Mouse (Mus musculus): ENCODE measurements around the gene Nup62. TPM values are rescaled to one million over a fixed set of nuclear protein-coding genes. Genes with fewer than 3 reads are reported as not detected.

The Nup62 gene
- polyA plus RNA-seq, 1 experiment from 2014 or later = 57.6 TPM

DNA sequence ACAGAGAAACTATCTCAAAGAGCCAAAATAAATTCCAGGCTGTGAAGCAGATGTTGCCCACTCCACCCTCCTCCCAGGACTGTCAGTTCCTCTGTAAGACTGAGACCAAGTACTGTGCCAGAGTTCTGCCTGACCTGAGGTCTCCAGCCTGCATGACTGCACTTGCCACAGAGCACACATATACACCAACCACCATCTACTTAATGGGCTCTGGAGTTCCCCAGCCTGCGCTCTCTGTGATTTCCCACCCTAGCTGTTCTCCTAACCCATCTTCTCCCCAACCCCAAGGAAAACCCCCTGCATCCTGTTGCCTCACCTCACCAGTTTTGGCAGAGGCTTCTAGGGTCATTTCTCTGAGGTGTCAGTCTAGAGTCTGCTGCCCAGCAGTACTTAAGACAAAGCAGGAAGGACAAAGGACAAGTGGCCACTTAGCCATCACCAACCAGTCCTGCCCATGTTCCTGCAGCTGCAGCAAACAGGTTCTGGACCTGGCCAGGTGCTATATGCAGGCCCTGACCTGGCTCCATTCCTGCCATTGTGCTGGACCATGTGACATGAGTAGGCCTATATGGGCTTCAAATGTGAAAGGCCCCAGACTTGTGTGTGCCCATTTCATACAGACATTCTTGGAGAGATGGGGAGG is 19.6 kb downstream of the Nup62 start:
- peaks cover 18% of the 10 kb centered on the region for H3K4me1 ChIP-seq (replicated peaks; ENCODE audit: insufficient read depth, low read length)
- no peak overlapping the region for H3K27ac ChIP-seq
- H3K4me2 ChIP-seq (ENCODE audit: low read length) = no peak overlapping the region
- H3K9me3 ChIP-seq (replicated peaks; ENCODE audit: low read length) = no peaks in the 10 kb centered on the region
- TF ChIP-seq CTCF (IDR thresholded peaks at IDR 0.05; ENCODE audit: low read depth) = no peak
- H3K36me3 ChIP-seq (ENCODE audit: insufficient read depth, low read length) = peaks cover 11% of the 10 kb centered on the region
- WGBS = 88% methylated on average over 1 of the region's 1 CpGs
- H3K27me3 ChIP-seq (ENCODE audit: insufficient read depth, low read length) = no peaks in the 10 kb centered on the region
- H3K9ac ChIP-seq (ENCODE audit: low read depth, low read length) = no peak overlapping the region
- H3K4me3 ChIP-seq (replicated peaks; ENCODE audit: low read depth, low read length) = no peak overlapping the region
- ATAC-seq (replicated peaks; ENCODE audit: low FRiP score, low read depth) (no peak), DNase-seq (ENCODE audit: low spot score) (no peak)

DNA sequence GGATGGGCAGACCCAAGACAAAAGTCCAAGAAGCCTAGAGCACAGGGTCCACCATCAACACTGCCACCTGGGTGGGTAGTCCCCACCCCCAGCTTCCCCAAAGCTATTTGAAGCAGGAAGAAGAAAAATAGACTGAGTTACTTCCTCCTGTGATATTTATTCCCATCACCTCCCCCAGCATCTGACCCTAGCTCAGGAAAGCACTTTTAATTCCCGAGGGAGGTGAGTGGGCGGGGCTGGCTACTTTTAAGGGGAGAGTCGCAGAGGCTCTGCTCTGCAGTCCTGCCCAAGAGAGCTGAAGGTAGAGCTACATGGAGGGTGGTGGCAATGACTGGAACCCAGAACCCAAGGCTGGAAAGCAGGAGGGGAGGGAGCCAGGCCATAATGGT is 20.1 kb downstream of the Nup62 start:
- Histone ChIP-seq H3K27me3 (ENCODE audit: insufficient read depth, low read length) (no peaks in the 10 kb centered on the region), H3K27ac (no peak overlapping the region), H3K4me2 (ENCODE audit: low read length) (no peak overlapping the region), H3K36me3 (ENCODE audit: insufficient read depth, low read length) (peaks cover 8% of the 10 kb centered on the region; the same call in 1 of the 2 replicates), H3K9me3 (replicated peaks; ENCODE audit: low read length) (no peaks in the 10 kb centered on the region), H3K4me3 (replicated peaks; ENCODE audit: low read depth, low read length) (no peak overlapping the region), H3K4me1 (replicated peaks; ENCODE audit: insufficient read depth, low read length) (peaks cover 18% of the 10 kb centered on the region), H3K9ac (ENCODE audit: low read depth, low read length) (no peak overlapping the region)
- no peak for TF ChIP-seq CTCF (IDR thresholded peaks at IDR 0.05; ENCODE audit: low read depth)
- no peak for ATAC-seq (replicated peaks; ENCODE audit: low FRiP score, low read depth)
- no peak for DNase-seq (ENCODE audit: low spot score)
- WGBS = 32% methylated on average over 3 of the region's 3 CpGs

DNA sequence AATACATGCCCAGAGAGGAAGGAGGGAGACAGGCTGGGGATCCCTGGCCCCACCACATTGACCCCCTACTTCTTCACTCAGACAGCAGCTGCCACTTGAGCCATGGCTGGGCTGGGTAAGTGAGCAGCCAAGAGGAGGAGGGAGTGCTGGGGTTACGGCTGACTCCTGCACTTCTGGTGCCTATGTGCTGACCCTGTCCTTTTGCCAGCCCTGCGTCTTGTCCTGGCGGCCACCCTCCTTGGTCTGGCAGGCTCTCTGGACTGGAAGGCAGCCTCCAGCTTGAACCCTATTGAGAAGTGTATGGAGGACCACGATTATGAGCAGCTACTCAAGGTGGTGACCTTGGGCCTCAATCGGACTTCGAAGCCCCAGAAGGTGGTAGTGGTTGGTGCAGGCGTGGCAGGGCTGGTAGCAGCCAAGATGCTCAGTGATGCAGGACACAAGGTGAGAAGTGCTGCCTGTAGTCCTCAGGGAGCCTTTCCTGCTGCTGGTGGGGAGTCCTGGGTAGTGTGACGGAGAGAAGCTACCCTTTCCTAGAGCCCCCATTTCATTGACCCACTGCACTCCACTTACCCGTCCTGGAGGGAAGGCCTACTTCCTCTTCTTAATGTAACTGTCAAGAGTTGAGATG is 20.6 kb downstream of the Nup62 start:
- 79% methylated on average over 9 of the region's 9 CpGs for WGBS
- no peak overlapping the region for H3K9ac ChIP-seq (ENCODE audit: low read depth, low read length)
- no peak for ATAC-seq (replicated peaks; ENCODE audit: low FRiP score, low read depth)

DNA sequence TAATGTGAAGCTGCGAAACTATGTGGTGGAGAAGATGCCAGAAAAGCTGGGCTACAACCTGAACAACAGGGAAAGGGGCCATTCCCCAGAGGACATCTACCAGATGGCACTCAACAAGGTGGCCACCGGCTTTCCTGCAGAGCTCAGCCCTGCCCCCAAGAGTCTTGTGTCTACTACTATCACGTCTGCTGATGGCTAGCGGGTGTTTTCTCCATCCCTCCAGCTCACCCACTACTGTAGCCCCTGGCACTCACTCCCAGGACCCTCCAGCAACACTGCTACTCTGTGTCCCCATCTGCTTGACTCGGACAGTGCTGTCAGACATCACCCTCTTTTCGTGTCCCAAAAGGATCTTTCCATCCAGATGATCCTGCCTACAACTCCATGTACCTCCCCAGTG is 22.2 kb downstream of the Nup62 start:
- Histone ChIP-seq H3K4me1 (replicated peaks; ENCODE audit: insufficient read depth, low read length) (peaks cover 18% of the 10 kb centered on the region), H3K9me3 (replicated peaks; ENCODE audit: low read length) (no peaks in the 10 kb centered on the region), H3K36me3 (ENCODE audit: insufficient read depth, low read length) (peaks cover 10% of the 10 kb centered on the region), H3K27me3 (ENCODE audit: insufficient read depth, low read length) (no peaks in the 10 kb centered on the region), H3K9ac (ENCODE audit: low read depth, low read length) (no peak overlapping the region), H3K4me3 (replicated peaks; ENCODE audit: low read depth, low read length) (no peak overlapping the region), H3K27ac (no peak overlapping the region), H3K4me2 (ENCODE audit: low read length) (no peak overlapping the region)
- 85% methylated on average over 6 of the region's 6 CpGs for WGBS
- no peak for DNase-seq (ENCODE audit: low spot score)
- no peak for TF ChIP-seq CTCF (IDR thresholded peaks at IDR 0.05; ENCODE audit: low read depth)
- ATAC-seq (replicated peaks; ENCODE audit: low FRiP score, low read depth) = no peak

More for the DNA sequence above, 20.6 kb downstream of the Nup62 start:
- no peak overlapping the region for H3K4me3 ChIP-seq (replicated peaks; ENCODE audit: low read depth, low read length)
- H3K36me3 ChIP-seq (ENCODE audit: insufficient read depth, low read length) = peaks cover 4% of the 10 kb centered on the region
- no peak for TF ChIP-seq CTCF (IDR thresholded peaks at IDR 0.05; ENCODE audit: low read depth)
- no peaks in the 10 kb centered on the region for H3K9me3 ChIP-seq (replicated peaks; ENCODE audit: low read length)
- no peak overlapping the region for H3K4me2 ChIP-seq (ENCODE audit: low read length)
- no peak for DNase-seq (ENCODE audit: low spot score)
- peaks cover 18% of the 10 kb centered on the region for H3K4me1 ChIP-seq (replicated peaks; ENCODE audit: insufficient read depth, low read length)
- no peak overlapping the region for H3K27ac ChIP-seq
- H3K27me3 ChIP-seq (ENCODE audit: insufficient read depth, low read length) = no peaks in the 10 kb centered on the region

DNA sequence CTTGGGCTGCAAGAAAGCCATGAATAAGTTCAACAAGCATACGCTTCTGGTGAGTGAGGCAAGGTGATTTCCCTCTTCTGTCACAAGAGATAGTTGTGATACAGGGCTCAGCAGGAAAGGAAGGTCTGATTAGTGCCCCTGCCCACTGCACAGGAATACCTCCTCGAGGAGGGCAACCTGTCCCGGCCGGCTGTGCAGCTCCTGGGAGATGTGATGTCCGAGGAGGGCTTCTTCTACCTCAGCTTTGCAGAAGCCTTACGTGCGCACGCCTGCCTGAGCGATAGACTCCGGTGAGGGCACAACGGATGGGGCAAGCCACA is 23.2 kb downstream of the Nup62 start:
- no peaks in the 10 kb centered on the region for H3K27me3 ChIP-seq (ENCODE audit: insufficient read depth, low read length)
- no peak overlapping the region for H3K27ac ChIP-seq
- TF ChIP-seq CTCF (IDR thresholded peaks at IDR 0.05; ENCODE audit: low read depth) = no peak
- peak overlapping the region; percentile 12; the same call in 1 of the 2 replicates for H3K4me3 ChIP-seq (replicated peaks; ENCODE audit: low read depth, low read length)
- H3K9me3 ChIP-seq (replicated peaks; ENCODE audit: low read length) = no peaks in the 10 kb centered on the region
- WGBS = 28% methylated on average over 11 of the region's 11 CpGs
- peaks cover 21% of the 10 kb centered on the region for H3K36me3 ChIP-seq (ENCODE audit: insufficient read depth, low read length)
- DNase-seq (ENCODE audit: low spot score) (no peak), ATAC-seq (replicated peaks; ENCODE audit: low FRiP score, low read depth) (no peak; the same call in 1 of the 2 replicates)
- H3K4me2 ChIP-seq (ENCODE audit: low read length) = peak overlapping the region; percentile 53
- H3K9ac ChIP-seq (ENCODE audit: low read depth, low read length) = no peak overlapping the region
- H3K4me1 ChIP-seq (replicated peaks; ENCODE audit: insufficient read depth, low read length) = peaks cover 18% of the 10 kb centered on the region

DNA sequence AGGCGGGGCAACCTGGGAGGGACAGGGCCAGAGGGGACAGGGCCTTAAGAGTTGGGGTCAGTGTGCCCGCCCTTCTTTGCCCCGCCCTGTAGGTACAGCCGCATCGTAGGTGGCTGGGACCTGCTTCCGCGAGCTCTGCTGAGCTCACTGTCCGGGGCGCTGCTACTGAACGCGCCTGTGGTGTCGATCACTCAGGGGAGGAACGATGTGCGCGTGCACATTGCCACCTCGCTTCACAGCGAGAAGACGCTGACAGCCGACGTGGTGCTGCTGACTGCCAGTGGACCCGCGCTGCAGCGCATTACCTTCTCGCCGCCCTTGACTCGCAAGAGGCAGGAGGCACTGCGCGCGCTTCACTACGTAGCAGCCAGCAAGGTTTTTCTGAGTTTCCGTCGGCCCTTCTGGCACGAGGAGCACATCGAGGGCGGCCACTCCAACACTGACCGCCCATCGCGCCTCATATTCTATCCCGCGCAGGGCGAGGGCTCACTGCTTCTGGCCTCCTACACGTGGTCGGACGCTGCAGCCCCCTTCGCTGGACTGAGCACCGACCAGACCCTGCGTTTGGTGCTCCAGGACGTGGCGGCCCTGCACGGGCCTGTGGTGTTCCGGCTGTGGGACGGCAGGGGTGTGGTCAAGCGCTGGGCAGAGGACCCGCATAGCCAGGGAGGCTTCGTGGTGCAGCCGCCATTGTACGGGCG is 23.8 kb downstream of the Nup62 start:
- no peaks in the 10 kb centered on the region for H3K9me3 ChIP-seq (replicated peaks; ENCODE audit: low read length)
- H3K4me2 ChIP-seq (ENCODE audit: low read length) = peak overlapping the region; percentile 53
- peak overlapping the region; percentile 12; the same call in 1 of the 2 replicates for H3K4me3 ChIP-seq (replicated peaks; ENCODE audit: low read depth, low read length)
- 2% methylated on average over 58 of the region's 58 CpGs for WGBS
- no peaks in the 10 kb centered on the region for H3K27me3 ChIP-seq (ENCODE audit: insufficient read depth, low read length)
- H3K36me3 ChIP-seq (ENCODE audit: insufficient read depth, low read length) = peaks cover 26% of the 10 kb centered on the region
- no peak for TF ChIP-seq CTCF (IDR thresholded peaks at IDR 0.05; ENCODE audit: low read depth)
- no peak overlapping the region for H3K27ac ChIP-seq
- DNase-seq (ENCODE audit: low spot score) (peak; percentile 49), ATAC-seq (replicated peaks; ENCODE audit: low FRiP score, low read depth) (peak; percentile 39)
- peak overlapping the region; percentile 41; the same call in 1 of the 2 replicates for H3K9ac ChIP-seq (ENCODE audit: low read depth, low read length)
- peaks cover 18% of the 10 kb centered on the region for H3K4me1 ChIP-seq (replicated peaks; ENCODE audit: insufficient read depth, low read length)

Data from kidney, postnatal 0 days (tissue).